Mouse (Mus musculus) mouse trophoblast stem cell (cell line): ENCODE measurements at regions not wholly inside any gene's neighbourhood (a gene's known extent, or its start where the extent isn't known, plus 50 kb on each side); places are given as distances from the start of the nearest gene placed in this dataset.

Source experiments
- in situ Hi-C, 2 experiments: fragments of 300-500 bp; cut with MseI, MboI; formaldehyde crosslinking; loops; 2 replicates in 1 of 2; 3 replicates in 1 of 2; pipeline ENCODE4 v1.15.1; 2025

GRCm38 (mm10) chr4:64598465-64598864 lies 525.5 kb upstream of the Pappa start:
- in situ Hi-C loops = no loop called here

GRCm38 (mm10) chr4:64599222-64599621 lies 524.8 kb upstream of the Pappa start:
- in situ Hi-C loops = no loop called here

GRCm38 (mm10) chr4:64622771-64623170 lies 501.2 kb upstream of the Pappa start:
- in situ Hi-C loops = no loop called here

DNA sequence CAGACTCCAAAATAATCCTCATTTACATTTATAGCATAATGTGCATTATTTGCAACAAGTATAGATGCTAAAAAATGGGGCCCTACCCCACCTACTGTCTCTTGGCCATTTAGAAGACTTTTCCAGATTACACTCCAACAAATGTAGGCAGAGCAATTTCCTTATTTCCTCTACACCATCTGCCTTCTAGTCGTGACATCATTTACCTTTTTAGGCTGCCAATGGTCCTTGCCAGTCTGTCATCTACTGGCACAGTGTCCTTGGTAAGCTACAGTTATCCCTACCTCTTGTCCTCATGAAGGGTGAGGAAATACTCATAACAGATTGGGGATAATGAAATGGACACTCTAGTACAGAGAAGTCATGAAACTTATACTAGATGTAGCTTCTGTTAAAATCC lies 491.8 kb upstream of the Pappa start:
- in situ Hi-C loops = no loop called here

DNA sequence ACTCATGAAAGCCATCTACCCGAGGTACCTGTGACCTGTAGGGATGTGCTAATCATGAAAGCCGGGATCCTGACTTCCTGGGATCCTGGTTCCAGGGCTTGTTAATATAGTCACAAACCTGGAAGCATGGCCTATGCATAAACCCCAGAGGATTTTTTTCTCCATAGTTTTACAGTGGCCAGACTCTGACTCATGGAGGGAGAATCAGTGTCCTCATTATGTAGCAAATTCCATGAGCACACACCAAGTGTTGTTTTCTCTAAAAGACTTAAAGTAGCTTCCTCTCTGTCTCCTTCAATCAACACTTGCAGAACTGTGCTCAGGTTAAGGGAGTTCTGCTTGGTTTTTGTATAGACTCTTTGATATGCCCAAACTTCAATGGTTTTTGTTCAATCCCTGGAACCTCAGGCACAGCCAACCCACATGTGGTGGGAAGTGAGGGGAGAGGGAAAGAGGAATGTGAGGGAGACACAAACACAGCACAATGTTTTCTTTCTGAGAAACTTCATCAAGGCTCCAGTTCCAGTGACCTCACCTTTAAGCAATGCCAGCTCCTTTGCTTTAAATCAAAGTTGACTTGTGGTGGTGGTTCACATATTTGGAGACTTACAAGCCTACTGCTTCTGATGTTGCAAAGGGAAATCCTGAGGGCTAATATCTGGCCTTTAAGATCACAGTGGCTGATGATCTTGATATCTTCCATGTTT lies 488.6 kb upstream of the Pappa start:
- in situ Hi-C loops = no loop called here

DNA sequence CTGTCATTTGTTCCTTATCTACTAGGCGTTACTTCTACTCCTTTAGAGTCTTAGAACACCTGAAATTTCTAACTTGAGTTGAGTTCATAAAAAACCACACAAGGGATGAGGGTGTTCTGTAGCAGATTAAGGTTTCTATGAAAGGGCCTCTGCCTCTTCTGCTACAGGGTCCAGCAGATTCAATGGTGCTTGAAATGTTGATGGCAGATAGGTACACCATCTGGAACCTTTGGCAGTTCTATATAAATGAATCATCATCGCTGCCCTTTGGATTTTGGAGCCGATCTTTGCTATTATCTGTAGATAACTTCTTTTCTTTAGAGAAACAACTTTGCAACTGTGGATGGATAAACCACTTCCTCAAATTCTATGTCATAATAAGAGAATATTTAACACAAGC lies 483.9 kb upstream of the Pappa start:
- in situ Hi-C loops = no loop called here

DNA sequence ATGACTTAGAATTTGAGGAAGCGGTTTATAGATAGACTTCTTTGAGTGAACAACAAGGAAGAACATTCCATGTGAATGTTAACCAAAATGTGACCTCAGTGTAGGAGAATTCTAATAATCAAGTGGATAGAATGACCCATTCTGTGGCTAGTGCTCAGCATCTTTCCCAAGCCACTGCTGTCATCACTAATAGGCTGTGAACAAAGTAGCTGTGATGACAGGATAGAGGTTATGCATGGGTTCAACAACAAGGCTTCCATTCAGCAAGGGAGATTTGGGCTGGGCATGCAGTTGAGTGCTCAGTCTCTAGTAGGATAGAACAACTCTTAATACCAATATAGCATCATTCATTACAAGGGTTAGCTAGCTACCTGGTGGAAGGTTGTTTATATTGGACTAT lies 483.0 kb upstream of the Pappa start:
- in situ Hi-C loops = no loop called here

DNA sequence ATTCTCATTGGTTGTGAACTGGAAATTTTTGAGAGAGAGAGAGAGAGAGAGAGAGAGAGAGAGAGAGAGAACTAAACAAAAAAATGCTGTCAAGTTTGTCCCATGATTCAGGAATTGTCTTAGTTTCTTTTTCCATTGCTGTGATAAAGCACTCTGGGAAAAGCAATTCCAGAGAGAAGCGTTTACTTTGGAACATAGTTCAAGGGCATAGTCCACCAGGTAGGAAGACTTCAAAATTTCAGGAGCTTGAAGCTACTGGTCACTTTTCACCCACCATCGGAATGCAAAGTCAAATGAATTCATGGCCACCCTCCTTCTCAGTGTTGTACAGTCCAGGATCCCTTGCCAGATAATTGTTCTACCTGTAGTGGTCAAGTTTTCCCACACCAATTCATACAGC lies 478.8 kb upstream of the Pappa start:
- in situ Hi-C loops = no loop called here

DNA sequence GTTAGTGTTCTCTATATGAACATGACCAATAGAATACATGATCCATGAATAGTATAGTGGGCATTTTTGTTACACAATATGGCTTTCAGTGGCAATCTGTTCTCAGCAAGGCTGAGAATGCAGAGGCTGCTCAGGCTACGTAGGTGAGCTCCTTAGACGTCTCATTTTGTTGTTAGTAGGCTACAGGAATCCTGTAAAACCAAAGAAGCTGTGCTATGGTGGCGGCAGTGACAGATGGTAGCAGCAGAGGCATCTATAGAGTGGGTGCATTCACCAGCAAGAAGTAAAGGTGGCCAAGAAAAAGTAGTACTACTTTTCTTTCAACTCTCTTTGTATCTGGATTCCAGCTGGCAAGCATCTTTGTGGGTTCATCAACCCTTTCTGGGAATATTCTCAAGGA lies 469.8 kb upstream of the Pappa start:
- in situ Hi-C loops = no loop called here

GRCm38 (mm10) chr4:64655534-64655933 lies 468.4 kb upstream of the Pappa start:
- in situ Hi-C loops = no loop called here

- in situ Hi-C loops = no loop called here
Measured at GRCm38 (mm10) chr4:64663722-64664121, 460.3 kb upstream of the Pappa start.

GRCm38 (mm10) chr4:64667998-64668397 lies 456.0 kb upstream of the Pappa start:
- in situ Hi-C loops = no loop called here

DNA sequence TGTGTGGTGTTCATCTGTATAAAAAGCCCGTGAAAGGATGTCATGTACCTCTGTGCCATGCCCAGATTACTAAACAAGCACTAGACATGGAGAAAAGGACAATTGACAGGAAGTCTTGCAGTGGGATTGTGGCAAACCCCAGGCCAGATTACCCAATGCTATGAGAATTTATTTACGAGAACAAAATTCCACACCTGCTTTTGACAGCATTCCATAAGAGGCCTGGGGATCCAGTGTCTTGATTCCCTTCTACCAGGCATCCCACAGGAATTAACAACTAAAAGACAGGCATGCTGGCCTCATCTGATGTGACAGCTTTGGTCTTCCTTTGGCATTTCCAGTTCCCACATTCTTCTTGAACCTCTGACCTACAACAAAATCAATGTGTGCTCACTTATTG lies 454.3 kb upstream of the Pappa start:
- in situ Hi-C loops = no loop called here

GRCm38 (mm10) chr4:64676438-64676837 lies 447.5 kb upstream of the Pappa start:
- in situ Hi-C loops = no loop called here

DNA sequence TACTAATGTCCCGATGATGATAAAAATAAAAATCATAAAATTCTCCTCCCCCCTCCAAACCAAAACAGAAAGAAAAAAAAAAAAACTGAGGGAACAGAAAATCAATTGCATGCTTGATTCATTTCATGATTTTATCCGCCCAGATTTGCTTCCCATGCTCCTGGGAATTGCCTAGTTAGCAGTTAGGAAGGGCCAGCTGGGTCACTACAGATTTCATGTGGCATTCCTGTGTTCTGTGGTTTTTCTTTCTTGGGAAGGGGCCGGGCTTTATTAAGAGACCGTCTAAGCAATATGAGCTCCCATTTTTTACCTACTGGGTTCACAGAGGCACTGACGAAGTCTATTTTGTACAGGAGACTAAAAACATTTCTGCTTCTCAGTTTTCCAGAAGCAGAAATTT lies 447.1 kb upstream of the Pappa start:
- in situ Hi-C loops = no loop called here

- in situ Hi-C loops = no loop called here
Measured at GRCm38 (mm10) chr4:64684654-64685053, 439.3 kb upstream of the Pappa start.

DNA sequence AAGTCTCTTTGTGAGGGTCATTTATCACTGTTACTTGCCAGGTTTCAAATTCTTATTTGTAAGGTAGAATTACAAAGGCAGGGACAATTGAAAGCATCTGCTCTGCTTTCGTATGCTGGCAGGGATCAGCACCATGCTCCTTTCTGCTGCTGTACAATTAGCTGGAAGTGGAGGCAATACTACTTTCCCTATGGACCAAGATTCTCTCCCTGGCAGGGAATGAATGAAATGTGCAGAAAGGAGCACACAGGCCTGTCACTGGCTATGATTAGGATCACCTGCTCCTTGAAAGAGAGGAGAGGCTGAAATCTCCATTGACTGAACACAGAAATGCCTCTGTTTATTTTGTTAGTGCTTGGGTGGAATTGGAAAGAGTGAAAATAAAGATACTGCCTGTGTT lies 427.8 kb upstream of the Pappa start:
- in situ Hi-C loops = no loop called here

DNA sequence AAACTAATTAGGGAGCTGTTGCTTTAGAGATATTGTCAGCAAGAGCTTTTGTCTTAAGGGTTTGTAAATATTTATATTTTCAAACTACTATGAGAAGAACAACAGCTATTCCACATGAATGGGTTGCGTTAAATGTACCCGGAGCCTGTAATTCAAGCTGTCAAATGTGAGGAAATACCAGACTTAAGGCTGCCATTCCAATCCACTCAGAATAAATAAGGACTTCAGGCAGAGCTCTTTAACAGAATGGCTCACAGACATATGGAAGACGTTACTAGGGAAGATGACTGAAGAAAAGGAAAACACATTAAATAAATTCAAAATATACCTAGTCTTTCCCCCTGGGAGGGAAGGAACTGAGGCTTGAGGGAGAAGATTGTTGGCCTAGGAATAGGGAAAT lies 400.7 kb upstream of the Pappa start:
- in situ Hi-C loops = no loop called here

DNA sequence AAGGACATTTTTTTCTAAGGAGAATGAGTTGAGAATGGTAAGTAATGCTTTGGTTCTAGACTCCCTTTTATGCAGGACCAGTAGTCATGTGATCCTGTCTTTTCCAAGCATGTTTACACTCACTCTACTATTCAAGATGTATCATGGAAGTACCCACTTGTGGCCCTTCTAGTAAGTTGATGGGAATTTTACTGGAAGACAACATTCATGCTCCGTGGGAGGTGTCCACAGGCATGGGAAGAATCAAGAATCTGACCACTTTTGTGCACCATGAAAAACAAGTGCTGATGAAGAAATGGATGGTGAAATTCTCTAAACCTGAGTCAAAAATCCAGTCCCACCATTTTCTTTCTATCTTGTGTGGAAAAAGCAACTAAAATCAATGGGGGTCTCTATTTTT lies 399.1 kb upstream of the Pappa start:
- in situ Hi-C loops = no loop called here

DNA sequence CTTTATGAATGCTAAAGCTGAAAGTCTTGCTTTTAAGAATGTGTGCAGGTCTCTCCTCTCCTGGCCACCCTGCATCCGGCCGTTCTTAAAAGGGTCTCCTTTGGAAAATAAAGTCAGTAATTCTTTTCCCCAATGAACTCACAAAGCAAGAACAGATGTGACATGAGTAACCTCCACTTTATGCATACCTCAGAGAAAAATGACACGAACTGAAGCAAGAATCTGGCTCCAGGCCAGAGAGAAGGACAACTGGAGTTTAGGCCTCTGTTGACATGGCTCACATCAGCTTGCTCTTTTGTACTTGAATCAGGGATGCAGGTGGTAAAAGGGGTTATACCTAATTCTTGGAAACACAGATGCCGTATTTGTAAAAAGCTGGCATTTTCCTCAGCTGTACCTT lies 368.0 kb upstream of the Pappa start:
- in situ Hi-C loops = no loop called here

DNA sequence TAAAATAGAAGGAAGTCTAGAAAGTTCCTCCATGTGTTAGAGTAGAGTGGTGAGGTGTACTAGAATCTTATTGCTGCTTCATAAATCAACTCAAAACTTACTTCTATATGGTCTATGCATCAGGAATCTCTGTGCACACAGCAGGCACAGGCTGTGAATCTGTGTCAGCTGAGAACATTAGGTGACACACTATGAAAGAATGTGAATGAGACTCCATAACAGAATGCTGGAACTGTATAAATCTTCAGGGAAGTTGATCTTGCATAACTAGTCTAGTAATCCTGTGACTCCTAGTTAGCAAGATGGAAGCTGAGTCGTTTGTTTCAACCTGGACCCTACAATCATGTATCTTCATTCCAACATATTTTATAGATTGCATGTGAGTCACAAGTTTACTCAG lies 355.4 kb upstream of the Pappa start:
- in situ Hi-C loops = no loop called here

GRCm38 (mm10) chr4:64803886-64804285 lies 320.1 kb upstream of the Pappa start:
- in situ Hi-C loops = no loop called here

GRCm38 (mm10) chr4:64804996-64805395 lies 319.0 kb upstream of the Pappa start:
- in situ Hi-C loops = no loop called here

- in situ Hi-C loops = no loop called here
Measured at GRCm38 (mm10) chr4:64807148-64807547, 316.8 kb upstream of the Pappa start.
